Mouse (Mus musculus): ENCODE results near the gene Hist1h2af. TPM values are rescaled to one million over a fixed set of nuclear protein-coding genes. Genes with fewer than 3 reads are reported as not detected.

Gene Hist1h2af
- polyA plus RNA-seq, 1 experiment = 151 TPM

DNA sequence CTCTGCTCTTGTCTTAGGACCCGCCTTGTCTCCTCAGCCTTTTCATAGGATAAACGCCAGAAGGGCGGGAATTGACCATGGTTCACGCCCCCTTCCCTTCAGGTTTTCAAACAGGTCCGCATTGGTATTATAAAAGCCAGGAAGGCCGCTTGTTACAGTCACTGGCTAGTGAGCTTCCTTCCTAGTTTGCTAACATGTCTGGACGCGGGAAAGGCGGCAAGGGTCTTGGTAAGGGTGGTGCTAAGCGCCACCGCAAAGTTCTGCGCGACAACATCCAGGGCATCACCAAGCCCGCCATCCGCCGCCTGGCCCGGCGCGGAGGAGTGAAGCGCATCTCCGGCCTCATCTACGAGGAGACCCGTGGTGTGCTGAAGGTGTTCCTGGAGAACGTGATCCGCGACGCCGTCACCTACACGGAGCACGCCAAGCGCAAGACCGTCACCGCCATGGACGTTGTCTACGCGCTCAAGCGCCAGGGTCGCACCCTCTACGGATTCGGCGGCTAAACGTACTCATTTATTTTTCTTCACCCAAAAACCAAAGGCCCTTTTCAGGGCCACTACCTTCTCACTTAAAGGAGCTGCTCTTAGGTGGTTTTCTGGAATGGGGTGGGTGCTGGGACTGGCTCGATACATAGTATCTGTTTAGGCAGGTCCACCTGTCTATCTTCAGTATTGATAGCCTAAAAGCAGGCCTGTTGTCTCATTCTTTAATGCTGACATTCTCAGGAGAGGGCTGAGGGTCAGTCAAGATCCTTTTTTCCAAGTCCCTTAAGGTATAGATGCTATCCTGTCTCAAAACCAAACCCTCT is 47.9 kb downstream of the Hist1h2af start, which contains the start of gene Hist1h4d:
Gene Hist1h4d (plus strand): TSS at position 191 of the 811 bp plus-strand sequence.
- peak within 1 kb of the TSS; percentile 74 for H3K4me3 ChIP-seq (replicated peaks; ENCODE audit: control insufficient read depth, low read depth, low read length)
- H3K4me1 ChIP-seq (ENCODE audit: control insufficient read depth, insufficient read depth, low read length) = no peaks in the 10 kb centered on the region; the same call in 1 of the 2 replicates
- H3K27ac ChIP-seq (ENCODE audit: control insufficient read depth, insufficient read depth, low read depth, low read length, poor library complexity) = peak within 1 kb of the TSS; percentile 97
- WGBS = under 1% methylated on average over 43 of the region's 43 CpGs
- peak; percentile 100 for TF ChIP-seq POLR2A (IDR thresholded peaks at IDR 0.05; ENCODE audit: borderline replicate concordance, control insufficient read depth, low read depth, low read length)
- TF ChIP-seq CTCF (IDR thresholded peaks at IDR 0.05; ENCODE audit: control insufficient read depth, insufficient read depth, low read length) = no peak

DNA sequence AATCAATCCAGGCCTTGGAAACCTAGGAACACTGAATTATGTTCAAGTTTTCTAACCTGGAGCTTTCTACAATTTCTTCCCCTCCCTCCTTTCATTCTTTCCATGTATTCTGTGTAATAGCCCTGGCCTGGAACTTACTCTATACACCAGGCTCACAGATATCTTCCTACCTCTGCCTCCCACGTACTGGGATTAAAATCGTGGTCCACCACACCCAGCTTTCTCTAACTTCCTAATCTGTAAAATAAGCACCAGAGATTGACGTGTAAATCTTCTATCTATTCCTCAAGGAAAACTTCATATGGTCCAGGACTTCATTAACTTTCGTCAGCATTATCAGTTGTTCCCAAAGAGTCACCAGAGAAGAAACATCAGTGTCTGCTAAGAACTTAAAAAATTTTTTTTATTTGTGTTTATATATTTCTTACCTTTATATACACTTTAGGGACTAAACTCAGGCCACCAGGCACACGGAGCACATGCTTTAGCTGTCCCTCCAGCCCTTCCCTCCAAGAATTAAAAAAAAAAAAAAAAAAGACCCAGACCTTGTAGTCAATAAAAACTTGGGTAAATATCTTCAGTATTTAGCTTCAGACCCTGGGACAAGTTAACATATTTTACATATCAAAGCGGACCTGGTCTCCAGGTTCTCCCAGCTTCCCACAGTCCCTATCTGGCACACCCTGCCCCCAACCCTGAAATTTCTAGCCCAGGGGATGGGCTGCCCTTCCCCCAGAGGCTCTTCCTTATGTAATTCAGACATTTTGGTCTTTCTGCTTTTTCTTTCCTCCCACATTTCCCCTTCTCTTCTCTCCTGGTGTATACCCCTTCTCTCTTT is 48.7 kb downstream of the Hist1h2af start:
- H3K4me3 ChIP-seq (replicated peaks; ENCODE audit: control insufficient read depth, low read depth, low read length) = peak overlapping the region; percentile 74
- peak overlapping the region; percentile 97 for H3K27ac ChIP-seq (ENCODE audit: control insufficient read depth, insufficient read depth, low read depth, low read length, poor library complexity)
- TF ChIP-seq POLR2A (IDR thresholded peaks at IDR 0.05; ENCODE audit: borderline replicate concordance, control insufficient read depth, low read depth, low read length) (no peak), CTCF (IDR thresholded peaks at IDR 0.05; ENCODE audit: control insufficient read depth, insufficient read depth, low read length) (no peak)
- H3K4me1 ChIP-seq (ENCODE audit: control insufficient read depth, insufficient read depth, low read length) = peaks cover 1% of the 10 kb centered on the region; the same call in 1 of the 2 replicates
- WGBS = 22% methylated on average over 6 of the region's 6 CpGs

DNA sequence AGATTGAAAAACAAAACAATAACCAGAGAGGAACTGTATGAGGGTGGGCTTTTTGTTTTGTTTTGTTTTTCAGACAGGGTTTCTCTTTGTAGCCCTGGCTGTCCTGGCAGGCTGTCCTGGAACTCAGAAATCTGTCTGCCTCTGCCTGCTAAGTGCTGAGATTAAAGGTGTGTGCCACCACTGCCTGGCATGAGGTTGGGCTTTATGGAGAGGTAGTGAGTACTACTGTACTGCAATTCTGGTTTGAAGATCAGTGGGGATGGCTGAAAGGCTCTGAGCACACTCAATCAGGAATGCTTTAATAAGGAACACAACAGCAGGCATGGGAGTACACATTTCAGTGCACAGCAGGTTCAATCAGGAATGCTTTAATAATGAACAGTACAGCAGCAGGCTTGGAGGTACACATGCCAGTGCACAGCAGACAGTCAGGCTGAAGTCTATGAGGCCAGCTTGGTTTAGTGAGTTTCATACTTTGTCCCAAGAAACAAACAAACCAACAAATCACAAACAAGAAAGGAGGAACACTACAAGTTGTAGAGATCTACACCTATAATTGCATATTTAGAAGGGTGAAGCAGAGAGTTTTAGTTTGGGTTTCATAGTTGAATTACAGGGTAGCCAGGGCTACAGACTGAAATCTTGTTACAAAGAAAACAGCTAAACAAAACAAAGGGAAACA is 49.8 kb downstream of the Hist1h2af start:
- TF ChIP-seq CTCF (IDR thresholded peaks at IDR 0.05; ENCODE audit: control insufficient read depth, insufficient read depth, low read length) (no peak), POLR2A (IDR thresholded peaks at IDR 0.05; ENCODE audit: borderline replicate concordance, control insufficient read depth, low read depth, low read length) (no peak)

More for the DNA sequence above, 49.8 kb downstream of the Hist1h2af start:
- H3K4me3 ChIP-seq (replicated peaks; ENCODE audit: control insufficient read depth, low read depth, low read length) = no peak overlapping the region
- H3K27ac ChIP-seq (ENCODE audit: control insufficient read depth, insufficient read depth, low read depth, low read length, poor library complexity) = peak overlapping the region; percentile 67; the same call in 1 of the 2 replicates
- H3K4me1 ChIP-seq (ENCODE audit: control insufficient read depth, insufficient read depth, low read length) = peaks cover 3% of the 10 kb centered on the region; the same call in 1 of the 2 replicates

Other genes with a start within 250 kb of the Hist1h2af start
- 4.2 and 6.1 TPM in 2 replicates for gene Zfp322a, start 164.7 kb upstream of the Hist1h2af start, polyA plus RNA-seq (2011; ENCODE audit: insufficient read depth, insufficient read length, low replicate concordance, missing spikeins)
- 8.5 and 10.4 TPM in 2 replicates for gene Abt1, start 110.0 kb upstream of the Hist1h2af start, polyA plus RNA-seq (2011; ENCODE audit: insufficient read depth, insufficient read length, low replicate concordance, missing spikeins)
- 0.87 and 3.1 TPM in 2 replicates for gene Btn1a1, start 68.0 kb upstream of the Hist1h2af start, polyA plus RNA-seq (2011; ENCODE audit: insufficient read depth, insufficient read length, low replicate concordance, missing spikeins)
- 0.47 TPM in 1 of 2 replicates, not detected in the other for gene Btn2a2, start 45.0 kb upstream of the Hist1h2af start, polyA plus RNA-seq (2011; ENCODE audit: insufficient read depth, insufficient read length, low replicate concordance, missing spikeins)
- gene Hist1h4h, start 2.9 kb upstream of the Hist1h2af start, polyA plus RNA-seq (2011; ENCODE audit: insufficient read depth, insufficient read length, low replicate concordance, missing spikeins) = 23.3 and 39.5 TPM in 2 replicates
- gene Hist1h3g, start 1.5 kb downstream of the Hist1h2af start, polyA plus RNA-seq (2011; ENCODE audit: insufficient read depth, insufficient read length, low replicate concordance, missing spikeins) = 16.1 and 17.7 TPM in 2 replicates
- gene Hist1h2bh, start 9.5 kb downstream of the Hist1h2af start, polyA plus RNA-seq (2011; ENCODE audit: insufficient read depth, insufficient read length, low replicate concordance, missing spikeins) = 6.8 and 11.4 TPM in 2 replicates
- 3.0 and 6.4 TPM in 2 replicates for gene Hist1h3f, start 10.1 kb downstream of the Hist1h2af start, polyA plus RNA-seq (2011; ENCODE audit: insufficient read depth, insufficient read length, low replicate concordance, missing spikeins)
- gene Hist1h4f, start 17.7 kb downstream of the Hist1h2af start, polyA plus RNA-seq (2011; ENCODE audit: insufficient read depth, insufficient read length, low replicate concordance, missing spikeins) = 114 and 284 TPM in 2 replicates
- gene Hist1h1d, start 19.4 kb downstream of the Hist1h2af start, polyA plus RNA-seq (2011; ENCODE audit: insufficient read depth, insufficient read length, low replicate concordance, missing spikeins) = 9.7 and 12.7 TPM in 2 replicates
- 5.3 and 12.9 TPM in 2 replicates for gene Hist1h3e, start 28.5 kb downstream of the Hist1h2af start, polyA plus RNA-seq (2011; ENCODE audit: insufficient read depth, insufficient read length, low replicate concordance, missing spikeins)
- 12.5 and 23.9 TPM in 2 replicates for gene Hist1h2ae, start 37.3 kb downstream of the Hist1h2af start, polyA plus RNA-seq (2011; ENCODE audit: insufficient read depth, insufficient read length, low replicate concordance, missing spikeins)
- gene Hist1h2bg, start 37.5 kb downstream of the Hist1h2af start, polyA plus RNA-seq (2011; ENCODE audit: insufficient read depth, insufficient read length, low replicate concordance, missing spikeins) = 65.5 and 109 TPM in 2 replicates
- gene Hist1h2bf, start 40.3 kb downstream of the Hist1h2af start, polyA plus RNA-seq (2011; ENCODE audit: insufficient read depth, insufficient read length, low replicate concordance, missing spikeins) = 32.4 and 40.5 TPM in 2 replicates
- gene Hist1h2ad, start 40.5 kb downstream of the Hist1h2af start, polyA plus RNA-seq (2011; ENCODE audit: insufficient read depth, insufficient read length, low replicate concordance, missing spikeins) = 2.6 and 4.3 TPM in 2 replicates
- 7.1 and 11.3 TPM in 2 replicates for gene Hist1h3d, start 41.9 kb downstream of the Hist1h2af start, polyA plus RNA-seq (2011; ENCODE audit: insufficient read depth, insufficient read length, low replicate concordance, missing spikeins)
- gene Hist1h4d, start 47.7 kb downstream of the Hist1h2af start, polyA plus RNA-seq (2011; ENCODE audit: insufficient read depth, insufficient read length, low replicate concordance, missing spikeins) = 50.4 and 64.8 TPM in 2 replicates
- 9.2 and 11.8 TPM in 2 replicates for gene Hist1h2be, start 87.2 kb downstream of the Hist1h2af start, polyA plus RNA-seq (2011; ENCODE audit: insufficient read depth, insufficient read length, low replicate concordance, missing spikeins)
- 27.6 and 54.3 TPM in 2 replicates for gene Hist1h1e, start 88.7 kb downstream of the Hist1h2af start, polyA plus RNA-seq (2011; ENCODE audit: insufficient read depth, insufficient read length, low replicate concordance, missing spikeins)
- gene Hist1h2ac, start 150.0 kb downstream of the Hist1h2af start, polyA plus RNA-seq (2011; ENCODE audit: insufficient read depth, insufficient read length, low replicate concordance, missing spikeins) = 2.0 and 3.7 TPM in 2 replicates
- 42.9 and 54.0 TPM in 2 replicates for gene Hist1h2bc, start 150.3 kb downstream of the Hist1h2af start, polyA plus RNA-seq (2011; ENCODE audit: insufficient read depth, insufficient read length, low replicate concordance, missing spikeins)
- gene Hist1h1t, start 161.9 kb downstream of the Hist1h2af start, polyA plus RNA-seq (2011; ENCODE audit: insufficient read depth, insufficient read length, low replicate concordance, missing spikeins) = 3.9 TPM in 1 of 2 replicates, not detected in the other
- 7.1 and 15.1 TPM in 2 replicates for gene Hist1h4c, start 164.5 kb downstream of the Hist1h2af start, polyA plus RNA-seq (2011; ENCODE audit: insufficient read depth, insufficient read length, low replicate concordance, missing spikeins)
- gene Hfe, start 176.9 kb downstream of the Hist1h2af start, polyA plus RNA-seq (2011; ENCODE audit: insufficient read depth, insufficient read length, low replicate concordance, missing spikeins) = 4.0 and 4.5 TPM in 2 replicates
- 78.9 and 108 TPM in 2 replicates for gene Hist1h1c, start 204.9 kb downstream of the Hist1h2af start, polyA plus RNA-seq (2011; ENCODE audit: insufficient read depth, insufficient read length, low replicate concordance, missing spikeins)
- gene Hist1h3c, start 211.7 kb downstream of the Hist1h2af start, polyA plus RNA-seq (2011; ENCODE audit: insufficient read depth, insufficient read length, low replicate concordance, missing spikeins) = 42.2 and 62.6 TPM in 2 replicates
- gene Hist1h2bb, start 212.8 kb downstream of the Hist1h2af start, polyA plus RNA-seq (2011; ENCODE audit: insufficient read depth, insufficient read length, low replicate concordance, missing spikeins) = 65.7 and 136 TPM in 2 replicates
- 30.3 and 31.4 TPM in 2 replicates for gene Hist1h2ab, start 217.2 kb downstream of the Hist1h2af start, polyA plus RNA-seq (2011; ENCODE audit: insufficient read depth, insufficient read length, low replicate concordance, missing spikeins)
- gene Hist1h3b, start 218.4 kb downstream of the Hist1h2af start, polyA plus RNA-seq (2011; ENCODE audit: insufficient read depth, insufficient read length, low replicate concordance, missing spikeins) = 19.6 TPM in 1 of 2 replicates, not detected in the other
- gene Hist1h4b, start 223.1 kb downstream of the Hist1h2af start, polyA plus RNA-seq (2011; ENCODE audit: insufficient read depth, insufficient read length, low replicate concordance, missing spikeins) = 275 and 281 TPM in 2 replicates
- gene Hist1h4a, start 227.3 kb downstream of the Hist1h2af start, polyA plus RNA-seq (2011; ENCODE audit: insufficient read depth, insufficient read length, low replicate concordance, missing spikeins) = 62.7 and 98.3 TPM in 2 replicates
- gene Hist1h3a, start 228.5 kb downstream of the Hist1h2af start, polyA plus RNA-seq (2011; ENCODE audit: insufficient read depth, insufficient read length, low replicate concordance, missing spikeins) = 11.4 and 30.9 TPM in 2 replicates
- 38.3 and 41.6 TPM in 2 replicates for gene Hist1h1a, start 229.8 kb downstream of the Hist1h2af start, polyA plus RNA-seq (2011; ENCODE audit: insufficient read depth, insufficient read length, low replicate concordance, missing spikeins)
- gene Trim38, start 236.0 kb downstream of the Hist1h2af start, polyA plus RNA-seq (2011; ENCODE audit: insufficient read depth, insufficient read length, low replicate concordance, missing spikeins) = not detected in 2 replicates

Measured in bone marrow, adult 2 months (tissue).